Comparison of ENCODE assay signal across 8 mouse cellular contexts in genomic region chr11:113056824-113057223, GRCm38 (mm10).
A peak's percentile ranks its signal among the peaks of the same experiment; 100 is the strongest.
DNase-seq lines count a peak whose midpoint lies in the region; ATAC-seq and TF ChIP-seq lines count a peak whose summit lies in the region.

No protein-coding gene starts in this region.

- H3K4me3 ChIP-seq in heart, embryonic 10.5 days: no peak overlapping the region
- H3K4me3 ChIP-seq in forebrain, embryonic 12.5 days (replicated peaks): no peak overlapping the region
- H3K4me3 ChIP-seq in layer of hippocampus, adult 2 months: no peak overlapping the region

- ATAC-seq in forebrain, embryonic 12.5 days (ENCODE audit: low FRiP score): peak; percentile 61; the same call in 1 of the 2 replicates

- TF ChIP-seq CTCF in layer of hippocampus, adult 2 months (conservative IDR thresholded peaks at IDR 0.05): no peak

- H3K4me2 ChIP-seq in forebrain, embryonic 12.5 days: no peak overlapping the region

- DNase-seq in heart, embryonic 10.5 days (ENCODE audit: low spot score): no peak
- DNase-seq in heart, postnatal 25 days (ENCODE audit: low spot score): no peak
- DNase-seq in cerebellum, adult 11 months: peak; percentile 32
- DNase-seq in layer of hippocampus, adult 2 months (ENCODE audit: low spot score in 2 of 2): peak; percentile 40 to 53
- peak; percentile 53 for DNase-seq in right cerebral cortex, postnatal 4 days
- no peak for DNase-seq in thymus, postnatal 14 days
- no peak for DNase-seq in thymus, postnatal 10 days (ENCODE audit: low spot score in 2 of 2)

- WGBS in heart, embryonic 10.5 days: 28% methylated on average over 5 of the region's 5 CpGs
- WGBS in forebrain, embryonic 12.5 days: 10% methylated on average over 5 of the region's 5 CpGs

- intact Hi-C loops in heart, postnatal 25 days (cut with DNase I): no loop called here

- H3K27ac ChIP-seq in heart, embryonic 10.5 days: peak overlapping the region; percentile 59
- peak overlapping the region; percentile 68 for H3K27ac ChIP-seq in forebrain, embryonic 12.5 days
- peak overlapping the region; percentile 54; the same call in 1 of the 2 replicates for H3K27ac ChIP-seq in layer of hippocampus, adult 2 months

- H3K4me1 ChIP-seq in heart, embryonic 10.5 days: peaks cover 23% of the 10 kb centered on the region
- peaks cover 21% of the 10 kb centered on the region for H3K4me1 ChIP-seq in forebrain, embryonic 12.5 days

- peak overlapping the region; percentile 41 for H3K9ac ChIP-seq in forebrain, embryonic 12.5 days

- peaks cover 20% of the 10 kb centered on the region for H3K27me3 ChIP-seq in heart, embryonic 10.5 days (ENCODE audit: insufficient read depth, poor library complexity, severe bottlenecking)
- H3K27me3 ChIP-seq in forebrain, embryonic 12.5 days: no peaks in the 10 kb centered on the region

- no peaks in the 10 kb centered on the region for H3K9me3 ChIP-seq in heart, embryonic 10.5 days
- no peaks in the 10 kb centered on the region for H3K9me3 ChIP-seq in forebrain, embryonic 12.5 days

- H3K36me3 ChIP-seq in heart, embryonic 10.5 days: no peaks in the 10 kb centered on the region
- peaks cover 4% of the 10 kb centered on the region for H3K36me3 ChIP-seq in forebrain, embryonic 12.5 days (replicated peaks)

Comparison
In these comparisons a context has a peak if more than half of its experiments do, and no peak if none do; other contexts are left out.
1. DNase-seq: peak in cerebellum, adult 11 months (single experiment), layer of hippocampus, adult 2 months (2 of 2) and right cerebral cortex, postnatal 4 days (single experiment); none in heart, embryonic 10.5 days (single experiment), heart, postnatal 25 days (single experiment), thymus, postnatal 14 days (single experiment) and thymus, postnatal 10 days (0 of 2).
2. Peak in every context shown above with its lines, with median percentiles within 50 percentile points of each other: H3K27ac ChIP-seq.